Mouse (Mus musculus): ENCODE results near the gene Hnf1a. TPM values are rescaled to one million over a fixed set of nuclear protein-coding genes. Genes with fewer than 3 reads are reported as not detected.
"Not testable (repeated sequence)": the region's sequence is repeated elsewhere in the genome, so short reads cannot be mapped to it uniquely, and the experiment has no call there.

The Hnf1a gene
- polyA plus RNA-seq, 1 experiment from 2014 or later = not detected

DNA sequence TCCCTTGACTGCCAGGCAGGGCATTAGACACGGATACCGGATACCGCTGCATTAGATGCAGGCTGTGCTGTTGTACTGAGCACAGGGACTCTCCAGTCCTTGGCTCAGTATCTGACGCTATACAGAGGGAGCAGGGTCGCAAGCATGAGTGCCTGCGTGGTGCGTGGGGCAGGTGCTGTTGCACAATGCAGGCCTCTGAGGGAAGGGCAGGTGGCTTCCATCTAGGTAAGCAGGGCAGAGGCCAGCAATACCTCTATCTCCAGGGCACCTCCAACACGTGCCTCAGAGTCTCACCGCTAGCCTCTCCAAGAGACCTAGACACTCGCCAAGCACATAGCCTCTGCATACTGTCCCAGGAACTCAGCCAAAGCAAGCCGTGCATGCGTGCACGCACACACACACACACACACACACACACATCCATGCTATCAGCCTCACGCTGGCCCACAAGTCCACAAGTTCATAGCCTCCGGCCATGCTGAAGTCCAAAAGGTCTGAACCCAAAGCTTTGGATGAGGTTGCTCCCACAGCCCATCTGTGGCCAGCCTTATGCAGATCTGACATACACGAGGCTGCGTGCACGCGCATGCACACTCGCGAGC, 19.5 kb downstream of the Hnf1a start:
- Histone ChIP-seq H3K4me1 (replicated peaks) (peaks cover 25% of the 10 kb centered on the region), H3K27ac (peak overlapping the region; percentile 29; the same call in 1 of the 2 replicates), H3K9me3 (no peaks in the 10 kb centered on the region), H3K27me3 (ENCODE audit: insufficient read depth, poor library complexity, severe bottlenecking) (no peaks in the 10 kb centered on the region), H3K4me3 (no peak overlapping the region), H3K36me3 (peaks cover 41% of the 10 kb centered on the region)
- DNase-seq (ENCODE audit: low spot score) = no peak
- 90% methylated on average over 21 of the region's 21 CpGs for WGBS

DNA sequence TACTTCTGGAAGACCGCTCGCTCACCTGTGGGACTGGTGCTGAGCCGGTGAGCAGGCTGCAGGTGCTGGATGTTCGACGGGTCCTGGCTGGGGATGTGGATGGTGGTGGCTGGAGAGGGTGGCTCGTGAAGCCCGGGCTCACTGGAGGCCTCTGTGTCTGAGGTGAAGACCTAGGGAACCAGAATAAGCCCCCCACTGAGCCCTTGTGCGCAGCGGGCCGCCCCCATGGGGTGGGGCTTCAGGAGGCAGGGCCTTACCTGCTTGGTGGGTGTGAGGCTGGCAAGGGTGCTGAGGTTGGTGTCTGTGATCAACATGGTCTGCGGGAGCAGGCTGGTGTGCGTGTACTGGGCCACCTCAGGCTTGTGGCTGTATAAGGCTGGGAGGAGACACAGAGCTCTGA, 20.2 kb downstream of the Hnf1a start:
- WGBS = 66% methylated on average over 12 of the region's 12 CpGs
- Histone ChIP-seq H3K36me3 (peaks cover 48% of the 10 kb centered on the region), H3K27ac (0 out of 2 replicates have a peak overlapping the region, but pooled peaks have one; percentile 8), H3K4me3 (no peak overlapping the region), H3K27me3 (ENCODE audit: insufficient read depth, poor library complexity, severe bottlenecking) (no peaks in the 10 kb centered on the region), H3K9me3 (no peaks in the 10 kb centered on the region), H3K4me1 (replicated peaks) (peaks cover 25% of the 10 kb centered on the region)
- DNase-seq (ENCODE audit: low spot score) = no peak

DNA sequence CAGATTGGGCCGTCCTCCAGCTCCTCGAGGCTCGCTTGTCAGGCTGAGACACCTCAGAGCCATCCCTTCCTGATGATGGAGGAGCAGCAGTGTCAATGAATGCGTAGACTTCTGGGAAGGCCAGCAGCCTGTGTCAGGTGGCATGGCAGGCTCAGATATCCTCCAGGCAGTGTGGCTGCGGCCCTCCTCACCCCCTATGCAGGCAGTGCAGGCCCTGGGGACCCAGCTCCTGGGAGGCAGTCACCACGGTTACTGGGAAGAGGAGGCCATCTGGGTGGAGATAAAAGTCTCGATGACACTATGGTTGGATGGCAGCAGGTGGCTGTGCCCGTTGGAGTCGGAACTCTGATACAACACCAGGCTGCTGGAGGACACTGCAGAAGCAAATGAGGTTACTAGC, 21.1 kb downstream of the Hnf1a start:
- WGBS = 89% methylated on average over 9 of the region's 9 CpGs

DNA sequence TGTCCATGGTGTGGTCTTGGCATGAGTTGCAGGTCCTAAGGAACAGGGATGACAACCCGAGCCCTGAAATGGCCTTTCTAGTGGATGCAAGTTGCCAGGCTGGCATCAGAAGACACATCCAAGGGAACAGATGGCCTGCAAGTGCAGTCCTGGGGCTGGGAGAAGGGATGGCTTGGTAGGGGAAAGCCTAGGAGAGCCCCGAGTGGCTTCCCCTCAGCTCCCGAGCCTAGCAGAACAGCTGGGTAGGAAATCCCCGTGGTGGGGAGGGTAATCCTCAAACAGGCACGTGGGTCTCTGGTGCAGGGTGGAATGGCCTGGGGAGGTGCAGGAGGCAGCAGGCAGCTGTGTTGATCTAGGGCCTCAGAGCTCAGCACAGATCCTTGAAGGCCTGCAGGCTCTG, 21.6 kb downstream of the Hnf1a start:
- 0 out of 2 replicates have a peak overlapping the region, but pooled peaks have one; percentile 36 for H3K27ac ChIP-seq
- 64% methylated on average over 5 of the region's 5 CpGs for WGBS
- peaks cover 56% of the 10 kb centered on the region for H3K36me3 ChIP-seq

More for the DNA sequence above, 21.1 kb downstream of the Hnf1a start:
- H3K4me1 ChIP-seq (replicated peaks) = peaks cover 25% of the 10 kb centered on the region
- no peak overlapping the region for H3K4me3 ChIP-seq
- no peaks in the 10 kb centered on the region for H3K9me3 ChIP-seq
- no peak overlapping the region for H3K27ac ChIP-seq
- no peak for DNase-seq (ENCODE audit: low spot score)
- no peaks in the 10 kb centered on the region for H3K27me3 ChIP-seq (ENCODE audit: insufficient read depth, poor library complexity, severe bottlenecking)
- peaks cover 56% of the 10 kb centered on the region for H3K36me3 ChIP-seq

DNA sequence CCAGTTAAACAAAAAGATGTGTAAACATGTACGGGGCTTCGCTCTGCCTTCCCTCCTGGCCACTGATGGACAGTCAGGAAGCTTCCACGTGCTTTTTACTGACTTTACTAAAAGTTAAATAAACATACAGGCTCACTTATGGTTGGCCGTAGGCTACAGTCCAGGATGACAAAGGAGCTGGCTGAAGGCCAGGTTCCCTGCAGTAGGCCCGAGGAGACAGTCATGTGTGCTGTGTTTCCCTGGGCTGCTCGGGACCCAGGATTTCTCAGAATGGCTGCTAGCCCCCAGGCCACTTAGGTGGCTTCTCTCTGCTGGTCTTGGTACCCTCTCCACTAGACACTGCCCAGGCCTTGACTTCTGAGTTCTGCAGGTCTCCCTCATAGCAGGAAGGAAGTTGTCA, 22.0 kb downstream of the Hnf1a start:
- no peak overlapping the region for H3K4me3 ChIP-seq
- no peaks in the 10 kb centered on the region for H3K9me3 ChIP-seq
- 0 out of 2 replicates have a peak overlapping the region, but pooled peaks have one; percentile 36 for H3K27ac ChIP-seq
- WGBS = 81% methylated on average over 6 of the region's 6 CpGs
- peaks cover 27% of the 10 kb centered on the region for H3K4me1 ChIP-seq (replicated peaks)
- DNase-seq (ENCODE audit: low spot score) = no peak
- H3K27me3 ChIP-seq (ENCODE audit: insufficient read depth, poor library complexity, severe bottlenecking) = no peaks in the 10 kb centered on the region
- H3K36me3 ChIP-seq = peaks cover 59% of the 10 kb centered on the region

More for the DNA sequence above, 21.6 kb downstream of the Hnf1a start:
- no peak for DNase-seq (ENCODE audit: low spot score)
- Histone ChIP-seq H3K9me3 (no peaks in the 10 kb centered on the region), H3K27me3 (ENCODE audit: insufficient read depth, poor library complexity, severe bottlenecking) (no peaks in the 10 kb centered on the region), H3K4me1 (replicated peaks) (peaks cover 25% of the 10 kb centered on the region), H3K4me3 (no peak overlapping the region)

DNA sequence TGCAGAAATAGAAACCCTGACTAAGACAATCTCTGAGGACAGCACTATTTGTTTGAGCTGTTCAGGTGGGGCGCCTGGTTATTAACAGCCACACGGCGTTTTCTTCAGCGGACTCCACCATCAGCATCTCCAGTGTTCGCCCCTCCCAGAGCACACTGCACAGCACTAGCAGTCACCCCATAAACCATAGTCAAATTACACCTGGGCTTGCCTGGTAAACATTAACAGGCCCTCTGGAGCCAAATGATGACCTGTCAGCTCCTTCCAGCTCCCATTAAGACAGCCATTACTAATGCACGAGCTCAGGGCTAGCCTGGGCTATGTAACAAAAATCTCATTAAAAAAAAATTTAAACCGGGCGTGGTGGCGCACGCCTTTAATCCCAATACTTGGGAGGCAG, 25.8 kb downstream of the Hnf1a start:
- Histone ChIP-seq H3K36me3 (peaks cover 54% of the 10 kb centered on the region), H3K9me3 (no peaks in the 10 kb centered on the region), H3K27me3 (ENCODE audit: insufficient read depth, poor library complexity, severe bottlenecking) (no peaks in the 10 kb centered on the region), H3K4me1 (replicated peaks) (peaks cover 30% of the 10 kb centered on the region), H3K4me3 (no peak overlapping the region), H3K27ac (no peak overlapping the region)
- WGBS = 95% methylated on average over 10 of the region's 10 CpGs
- DNase-seq (ENCODE audit: low spot score) = no peak

DNA sequence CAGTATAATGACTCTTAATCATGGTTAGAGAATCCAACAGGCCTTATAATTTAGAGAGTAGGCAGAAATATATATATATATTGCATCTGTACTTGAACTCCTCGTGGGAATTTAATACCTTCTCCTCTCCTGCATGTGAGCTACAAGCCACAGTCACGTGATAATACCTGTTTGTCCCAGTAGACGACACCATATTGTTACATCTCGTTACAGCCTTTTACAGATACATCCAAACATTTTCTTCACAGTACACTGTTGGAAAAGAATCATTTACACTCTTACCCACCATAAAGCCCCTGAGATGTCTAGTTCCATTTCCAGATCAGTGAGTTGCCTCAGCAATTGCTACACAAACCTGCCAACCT, 28.1 kb downstream of the Hnf1a start:
- Histone ChIP-seq H3K9me3 (peaks cover 7% of the 10 kb centered on the region; the same call in 1 of the 2 replicates), H3K4me1 (replicated peaks) (peaks cover 20% of the 10 kb centered on the region), H3K27me3 (ENCODE audit: insufficient read depth, poor library complexity, severe bottlenecking) (no peaks in the 10 kb centered on the region), H3K4me3 (peak overlapping the region; percentile 89), H3K27ac (peak overlapping the region; percentile 94), H3K36me3 (peaks cover 31% of the 10 kb centered on the region)
- 51% methylated on average over 4 of the region's 4 CpGs for WGBS
- no peak for DNase-seq (ENCODE audit: low spot score)

DNA sequence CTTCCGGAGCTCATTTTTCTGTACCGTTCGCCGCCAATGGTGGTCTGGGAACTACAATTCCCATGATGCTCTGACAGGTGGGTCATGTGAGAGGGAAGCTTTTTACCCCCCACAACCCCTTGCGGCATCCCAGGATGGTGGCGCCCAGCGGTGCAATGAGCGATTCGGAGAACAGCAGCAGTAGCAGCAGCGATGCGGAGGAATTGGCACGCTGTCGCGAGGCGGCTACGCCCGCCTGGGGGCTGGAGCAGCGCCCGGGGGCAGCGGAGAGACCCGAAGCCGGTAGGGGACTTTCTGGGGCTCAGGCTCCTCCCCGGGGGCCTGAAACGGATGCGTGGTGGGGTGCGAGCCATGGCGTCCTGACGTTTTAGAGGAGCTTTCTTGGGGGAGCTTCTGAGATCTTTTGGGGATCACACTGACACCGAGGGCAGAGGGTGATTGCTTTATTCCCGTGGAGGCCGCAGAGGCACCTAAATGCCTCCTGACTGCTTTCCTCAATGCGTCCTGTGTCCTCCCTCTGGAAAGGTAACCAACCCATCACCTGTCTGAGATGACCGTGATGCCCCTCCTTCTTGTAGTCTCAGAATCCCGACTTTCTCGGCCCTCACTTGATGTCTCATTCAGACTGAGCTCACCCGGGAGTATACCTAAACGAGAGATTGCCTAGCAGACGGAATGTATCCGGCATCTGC, 28.7 kb downstream of the Hnf1a start, which contains the start of gene 2210016L21Rik:
2210016L21Rik (plus strand) TSS at position 85 of the 692 bp plus-strand sequence.
- H3K4me3 ChIP-seq = peak within 1 kb of the TSS; percentile 89
- H3K27ac ChIP-seq = peak within 1 kb of the TSS; percentile 94
- WGBS = 2% methylated on average over 39 of the region's 39 CpGs
- peaks cover 26% of the 10 kb centered on the region for H3K36me3 ChIP-seq
- H3K27me3 ChIP-seq (ENCODE audit: insufficient read depth, poor library complexity, severe bottlenecking) = no peaks in the 10 kb centered on the region
- peaks cover 22% of the 10 kb centered on the region for H3K4me1 ChIP-seq (replicated peaks)
- peak; percentile 90 for DNase-seq (ENCODE audit: low spot score)
- peaks cover 7% of the 10 kb centered on the region; the same call in 1 of the 2 replicates for H3K9me3 ChIP-seq

DNA sequence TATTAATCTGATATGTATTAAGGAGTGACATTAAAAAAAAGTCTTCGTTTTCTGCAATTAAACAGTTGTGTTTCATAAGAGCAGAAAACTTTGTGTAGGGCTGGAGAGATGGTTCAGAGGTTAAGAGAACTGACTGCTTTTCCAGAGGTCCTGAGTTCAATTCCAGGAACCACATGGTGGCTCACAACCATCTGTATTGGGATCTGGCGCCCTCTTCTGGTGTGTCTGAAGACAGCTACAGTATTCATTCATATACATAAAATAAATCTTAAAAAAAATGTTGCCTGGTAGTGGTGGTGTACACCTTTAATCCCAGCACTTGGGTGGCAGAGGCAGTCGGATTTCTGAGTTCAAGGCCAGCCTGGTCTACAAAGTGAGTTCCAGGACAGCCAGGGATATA, 29.8 kb downstream of the Hnf1a start:
- not testable (repeated sequence) for H3K9me3 ChIP-seq; H3K4me3 ChIP-seq; H3K27me3 ChIP-seq (ENCODE audit: insufficient read depth, poor library complexity, severe bottlenecking); DNase-seq (ENCODE audit: low spot score); H3K27ac ChIP-seq
- WGBS = 52% methylated on average over 3 of the region's 3 CpGs
- H3K4me1 ChIP-seq (replicated peaks) = peaks cover 29% of the 10 kb centered on the region
- H3K36me3 ChIP-seq = peaks cover 15% of the 10 kb centered on the region

DNA sequence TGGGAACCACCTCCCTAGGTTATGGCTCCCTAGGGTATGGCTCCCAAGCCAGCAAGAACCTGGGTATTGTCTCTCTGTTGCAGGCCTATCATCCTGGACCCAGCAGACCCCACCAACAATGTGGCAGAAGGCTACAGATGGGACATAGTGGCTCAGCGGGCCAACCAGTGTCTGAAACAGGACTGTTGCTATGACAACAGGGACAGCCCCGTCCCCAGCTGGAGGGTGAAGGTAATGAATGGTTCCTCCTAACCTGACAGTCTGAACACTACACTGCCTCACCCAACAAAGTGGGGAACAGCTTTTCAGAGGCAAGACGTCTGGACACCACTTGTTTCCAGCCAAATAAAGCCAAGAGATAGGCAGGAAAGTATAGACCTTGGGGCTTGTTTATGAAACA, 35.1 kb downstream of the Hnf1a start:
- 0 out of 2 replicates have a peak overlapping the region, but pooled peaks have one; percentile 35 for H3K27ac ChIP-seq
- DNase-seq (ENCODE audit: low spot score) = peak; percentile 31
- H3K36me3 ChIP-seq = no peaks in the 10 kb centered on the region
- peaks cover 7% of the 10 kb centered on the region; the same call in 1 of the 2 replicates for H3K9me3 ChIP-seq
- no peak overlapping the region for H3K4me3 ChIP-seq
- WGBS = 24% methylated on average over 3 of the region's 3 CpGs
- no peaks in the 10 kb centered on the region for H3K27me3 ChIP-seq (ENCODE audit: insufficient read depth, poor library complexity, severe bottlenecking)
- peaks cover 21% of the 10 kb centered on the region; the same call in 1 of the 2 replicates for H3K4me1 ChIP-seq (replicated peaks)

DNA sequence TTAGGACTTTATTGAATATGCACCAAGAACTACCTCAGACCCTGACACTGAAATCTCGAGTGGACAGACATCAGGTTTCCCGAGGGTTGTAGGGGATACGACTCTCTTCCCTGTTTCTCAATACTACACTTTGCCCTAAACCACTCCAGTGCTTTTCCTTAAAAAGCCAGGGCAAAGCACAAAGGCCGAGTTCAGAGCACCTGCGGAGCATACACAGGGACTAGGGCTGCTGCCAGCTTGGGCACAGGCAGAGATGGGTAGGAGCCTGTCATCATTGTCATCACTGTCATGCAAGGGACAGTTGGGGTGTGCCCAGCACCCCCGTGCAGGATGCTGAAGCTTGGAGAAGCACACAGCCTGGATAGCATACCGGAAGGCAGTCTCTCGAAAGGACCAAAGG, 37.7 kb downstream of the Hnf1a start:
- no peak for DNase-seq (ENCODE audit: low spot score)
- H3K9me3 ChIP-seq = peaks cover 1% of the 10 kb centered on the region; the same call in 1 of the 2 replicates
- H3K27ac ChIP-seq = no peak overlapping the region
- H3K27me3 ChIP-seq (ENCODE audit: insufficient read depth, poor library complexity, severe bottlenecking) = no peaks in the 10 kb centered on the region
- WGBS = 83% methylated on average over 8 of the region's 8 CpGs
- H3K36me3 ChIP-seq = no peaks in the 10 kb centered on the region
- no peak overlapping the region for H3K4me3 ChIP-seq
- peaks cover 21% of the 10 kb centered on the region; the same call in 1 of the 2 replicates for H3K4me1 ChIP-seq (replicated peaks)

DNA sequence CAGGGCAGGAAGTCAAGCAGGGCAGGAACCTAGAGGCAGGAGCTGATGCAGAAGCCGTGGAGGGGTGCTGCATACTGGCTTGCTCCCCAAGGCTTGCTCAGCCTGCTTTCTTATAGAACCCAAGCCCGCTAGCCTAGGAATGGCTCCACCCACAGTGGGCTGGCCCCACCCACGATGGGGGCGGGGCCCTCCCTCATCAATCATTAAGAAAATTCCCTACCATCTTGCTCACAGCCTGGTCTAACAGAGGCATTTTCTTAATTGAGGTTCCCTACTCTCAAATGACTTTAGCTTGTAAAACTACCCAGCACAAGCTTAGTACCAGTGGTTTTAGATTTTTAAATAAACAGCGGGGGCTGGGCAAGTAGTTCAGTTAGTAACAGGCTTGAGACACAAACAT, 39.3 kb downstream of the Hnf1a start:
- WGBS = 66% methylated on average over 5 of the region's 5 CpGs
- H3K36me3 ChIP-seq = no peaks in the 10 kb centered on the region
- DNase-seq (ENCODE audit: low spot score) = no peak
- H3K27me3 ChIP-seq (ENCODE audit: insufficient read depth, poor library complexity, severe bottlenecking) = no peaks in the 10 kb centered on the region
- H3K9me3 ChIP-seq = no peaks in the 10 kb centered on the region
- peaks cover 14% of the 10 kb centered on the region; the same call in 1 of the 2 replicates for H3K4me1 ChIP-seq (replicated peaks)
- H3K4me3 ChIP-seq = no peak overlapping the region
- H3K27ac ChIP-seq = no peak overlapping the region

DNA sequence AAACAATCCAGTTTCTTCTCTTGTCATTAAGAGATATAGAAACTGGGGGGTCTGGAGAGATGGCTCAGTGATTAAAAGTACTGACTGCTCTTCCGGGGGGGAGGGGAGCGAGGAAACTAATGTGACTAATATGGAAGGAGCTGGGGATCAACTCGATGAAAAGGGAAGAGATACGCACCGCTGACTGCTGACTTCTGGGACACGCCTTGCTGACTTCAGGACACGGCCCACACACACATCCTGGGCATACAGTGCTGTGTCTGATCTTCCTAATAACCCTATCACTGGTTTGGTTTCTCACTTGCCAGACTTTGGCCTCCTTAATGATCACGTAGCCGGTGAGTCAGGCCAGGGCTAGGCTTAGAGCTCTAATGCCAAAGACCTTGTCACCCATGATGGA, 44.1 kb downstream of the Hnf1a start:
- H3K27ac ChIP-seq = no peak overlapping the region
- H3K27me3 ChIP-seq (ENCODE audit: insufficient read depth, poor library complexity, severe bottlenecking) = no peaks in the 10 kb centered on the region
- DNase-seq (ENCODE audit: low spot score) = no peak
- H3K9me3 ChIP-seq = no peaks in the 10 kb centered on the region
- no peaks in the 10 kb centered on the region for H3K36me3 ChIP-seq
- WGBS = 79% methylated on average over 9 of the region's 9 CpGs
- H3K4me3 ChIP-seq = no peak overlapping the region
- peaks cover 10% of the 10 kb centered on the region; the same call in 1 of the 2 replicates for H3K4me1 ChIP-seq (replicated peaks)
